Mouse (Mus musculus) liver, adult 2 months (tissue): ENCODE measurements at regions not wholly inside any gene's neighbourhood (a gene's known extent, or its start where the extent isn't known, plus 50 kb on each side); places are given as distances from the start of the nearest gene placed in this dataset.

Experiments used
- DNase-seq: peaks from one replicate; pipeline ENCODE4 v3.0.0-alpha.2; 2011; ENCODE audit warnings: low read depth, low spot score; ENCODE audit errors: extremely low read depth
- H3K27ac ChIP-seq: fragments of 200-500 bp; replicated peaks from 2 replicates; pipeline ENCODE4 v1.5.1; 2012; ENCODE audit warnings: low read depth, mild to moderate bottlenecking, control low read depth, inconsistent platforms, low read length; ENCODE audit not compliant: insufficient read depth
- H3K27me3 ChIP-seq: fragments of 200-500 bp; 2 replicates; pipeline ENCODE4 v1.6.1; 2012; ENCODE audit warnings: mild to moderate bottlenecking, moderate library complexity, low read length, inconsistent platforms; ENCODE audit not compliant: control insufficient read depth, insufficient read depth
- H3K36me3 ChIP-seq: fragments of 200-500 bp; 2 replicates; pipeline ENCODE4 v1.6.1; 2012; ENCODE audit warnings: low read length, inconsistent platforms; ENCODE audit not compliant: control insufficient read depth, insufficient read depth
- H3K4me1 ChIP-seq: fragments of 200-500 bp; 2 replicates; pipeline ENCODE4 v1.6.1; 2011; ENCODE audit warnings: low read length; ENCODE audit not compliant: control insufficient read depth, insufficient read depth
- H3K4me3 ChIP-seq: fragments of 200-500 bp; 2 replicates; pipeline ENCODE4 v1.5.1; 2011; ENCODE audit warnings: low read depth, mild to moderate bottlenecking, control low read depth, low read length, moderate library complexity; ENCODE audit not compliant: insufficient read depth
- H3K79me2 ChIP-seq: fragments of 200-500 bp; 2 replicates; pipeline ENCODE4 v1.6.1; 2012; ENCODE audit warnings: inconsistent platforms, mild to moderate bottlenecking, low read length, moderate library complexity; ENCODE audit not compliant: control insufficient read depth, insufficient read depth
- H3K9ac ChIP-seq: fragments of 200-500 bp; 2 replicates; pipeline ENCODE4 v1.6.1; 2012; ENCODE audit warnings: low read depth, mild to moderate bottlenecking, control low read depth, inconsistent platforms, low read length
- CTCF ChIP-seq: fragments of 200-500 bp; IDR thresholded peaks from 2 replicates; pipeline ENCODE4 v1.5.1; 2011; ENCODE audit warnings: low read depth, low read length, control low read depth
- POLR2A ChIP-seq: fragments of 200-500 bp; IDR thresholded peaks from 2 replicates; pipeline ENCODE4 v1.6.1; 2011; ENCODE audit warnings: low read length, control low read depth; ENCODE audit not compliant: insufficient read depth; ENCODE audit errors: extremely low read depth
- WGBS: fragments of 180-500 bp; shearing (Covaris S2); methylation state at CpG from one replicate; pipeline ENCODE4 v1.1.7; 2018; 5-methylcytosine and 5-hydroxymethylcytosine counted together

- DNase-seq, result no peak
- no peak overlapping the region for H3K9ac ChIP-seq
- WGBS, result 100% methylated on average over 1 of the region's 1 CpGs
- no peaks in the 10 kb centered on the region for H3K36me3 ChIP-seq
- TF ChIP-seq POLR2A (no peak), CTCF (no peak)
- no peaks in the 10 kb centered on the region for H3K27me3 ChIP-seq
- no peak overlapping the region for H3K4me3 ChIP-seq
- H3K4me1 ChIP-seq, result no peaks in the 10 kb centered on the region
- H3K27ac ChIP-seq, result no peak overlapping the region
- no peaks in the 10 kb centered on the region for H3K79me2 ChIP-seq
These were observed 126.3 kb upstream of the Itgb1 start for GRCm38 (mm10) chr8:128559004-128559662.

- H3K27me3 ChIP-seq, result no peaks in the 10 kb centered on the region
- H3K27ac ChIP-seq, result no peak overlapping the region
- no peak for DNase-seq
- 55% methylated on average over 2 of the region's 2 CpGs for WGBS
- no peak overlapping the region for H3K4me3 ChIP-seq
- H3K36me3 ChIP-seq, result no peaks in the 10 kb centered on the region
- no peak for TF ChIP-seq CTCF
- no peak for TF ChIP-seq POLR2A
- H3K4me1 ChIP-seq, result no peaks in the 10 kb centered on the region
- no peaks in the 10 kb centered on the region for H3K79me2 ChIP-seq
- no peak overlapping the region for H3K9ac ChIP-seq
These were observed 125.0 kb upstream of the Itgb1 start for GRCm38 (mm10) chr8:128560418-128560817.

GRCm38 (mm10) chr8:128561016-128561415, 124.4 kb upstream of the Itgb1 start:
- 89% methylated on average over 1 of the region's 1 CpGs for WGBS
- Histone ChIP-seq H3K27me3 (no peaks in the 10 kb centered on the region), H3K9ac (no peak overlapping the region), H3K4me3 (no peak overlapping the region), H3K27ac (no peak overlapping the region), H3K36me3 (no peaks in the 10 kb centered on the region), H3K79me2 (no peaks in the 10 kb centered on the region), H3K4me1 (no peaks in the 10 kb centered on the region)
- no peak for DNase-seq
- TF ChIP-seq CTCF (no peak), POLR2A (no peak)

DNA sequence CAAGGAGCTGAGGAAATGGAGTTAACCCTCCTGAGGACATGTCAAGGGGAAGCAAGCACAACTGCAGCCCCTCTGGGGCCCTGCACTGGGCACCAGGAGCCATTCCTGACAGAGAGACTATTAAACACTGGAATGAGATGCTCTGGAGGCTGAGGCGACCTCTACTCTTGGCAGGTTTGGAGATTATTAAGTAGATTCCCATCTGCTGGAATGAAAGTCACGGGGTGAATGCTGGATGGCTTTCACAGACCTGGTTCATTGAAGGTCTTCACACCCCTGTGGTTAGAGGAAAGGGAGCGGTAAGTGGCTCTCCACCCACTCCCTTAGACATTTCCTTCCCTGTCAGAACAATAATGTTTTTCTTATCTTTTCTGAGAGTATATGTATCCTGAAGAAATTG, 122.8 kb upstream of the Itgb1 start:
- DNase-seq, result no peak
- no peak overlapping the region for H3K27ac ChIP-seq
- no peak overlapping the region for H3K4me3 ChIP-seq
- H3K79me2 ChIP-seq, result no peaks in the 10 kb centered on the region
- whole genome bisulfite sequencing, result 60% methylated on average over 3 of the region's 3 CpGs
- H3K36me3 ChIP-seq, result no peaks in the 10 kb centered on the region
- TF ChIP-seq POLR2A (no peak), CTCF (no peak)
- no peaks in the 10 kb centered on the region for H3K27me3 ChIP-seq
- no peak overlapping the region for H3K9ac ChIP-seq
- H3K4me1 ChIP-seq, result no peaks in the 10 kb centered on the region

- no peaks in the 10 kb centered on the region for H3K36me3 ChIP-seq
- no peak overlapping the region for H3K4me3 ChIP-seq
- H3K4me1 ChIP-seq, result no peaks in the 10 kb centered on the region
- WGBS, result 83% methylated on average over 3 of the region's 3 CpGs
- no peaks in the 10 kb centered on the region for H3K27me3 ChIP-seq
- no peak overlapping the region for H3K27ac ChIP-seq
- no peak for TF ChIP-seq POLR2A
- no peak for TF ChIP-seq CTCF
- DNase-seq, result no peak
- H3K9ac ChIP-seq, result no peak overlapping the region
- H3K79me2 ChIP-seq, result no peaks in the 10 kb centered on the region
These were observed 121.7 kb upstream of the Itgb1 start for GRCm38 (mm10) chr8:128563744-128564143.

GRCm38 (mm10) chr8:128572291-128572690, 113.2 kb upstream of the Itgb1 start:
- H3K4me1 ChIP-seq, result no peaks in the 10 kb centered on the region
- TF ChIP-seq CTCF (no peak), POLR2A (no peak)

More at GRCm38 (mm10) chr8:128572291-128572690, 113.2 kb upstream of the Itgb1 start:
- no peak for DNase-seq
- H3K27ac ChIP-seq, result no peak overlapping the region
- no peak overlapping the region for H3K4me3 ChIP-seq
- H3K36me3 ChIP-seq, result no peaks in the 10 kb centered on the region
- H3K79me2 ChIP-seq, result no peaks in the 10 kb centered on the region
- H3K27me3 ChIP-seq, result no peaks in the 10 kb centered on the region
- no peak overlapping the region for H3K9ac ChIP-seq
